Mouse (Mus musculus) intestine, embryonic 16.5 days (tissue): ENCODE measurements at regions not wholly inside any gene's neighbourhood (a gene's known extent, or its start where the extent isn't known, plus 50 kb on each side); places are given as distances from the start of the nearest gene placed in this dataset.

Experiments
- ATAC-seq: fragments of 200-750 bp; cut with Nextera tagmentation; 2 replicates; pipeline ENCODE4 v1.8.0; 2017; ENCODE audit warnings: moderate TSS enrichment, moderate library complexity
- H3K27ac ChIP-seq: fragments of 300-500 bp; sonication (generic); 2 replicates; pipeline ENCODE4 v1.5.1; 2014; ENCODE audit warnings: mild to moderate bottlenecking, low read length
- H3K27me3 ChIP-seq: fragments of 300-500 bp; sonication (generic); replicated peaks from 2 replicates; pipeline ENCODE4 v1.6.1; 2014; ENCODE audit warnings: low read length, control low read depth, mixed read lengths; ENCODE audit not compliant: control insufficient read depth, insufficient read depth
- H3K36me3 ChIP-seq: fragments of 300-500 bp; sonication (generic); 2 replicates; pipeline ENCODE4 v1.6.1; 2014; ENCODE audit warnings: low read length, control low read depth; ENCODE audit not compliant: control insufficient read depth, insufficient read depth
- H3K4me1 ChIP-seq: fragments of 300-500 bp; sonication (generic); 2 replicates; pipeline ENCODE4 v1.6.1; 2014; ENCODE audit warnings: low read length, control low read depth, mixed read lengths; ENCODE audit not compliant: control insufficient read depth, insufficient read depth
- H3K4me2 ChIP-seq: fragments of 300-500 bp; sonication (generic); 2 replicates; pipeline ENCODE4 v1.6.1; 2014; ENCODE audit warnings: low read depth, low read length, control low read depth
- H3K4me3 ChIP-seq: fragments of 300-500 bp; sonication (generic); 2 replicates; pipeline ENCODE4 v1.5.1; 2014; ENCODE audit warnings: mild to moderate bottlenecking, low read length
- H3K9ac ChIP-seq: fragments of 300-500 bp; sonication (generic); 2 replicates; pipeline ENCODE4 v1.6.1; 2014; ENCODE audit warnings: low read depth, low read length
- H3K9me3 ChIP-seq: fragments of 300-500 bp; sonication (generic); 2 replicates; pipeline ENCODE4 v1.6.1; 2016; ENCODE audit warnings: low read length, control low read depth; ENCODE audit not compliant: control insufficient read depth
- WGBS: fragments of 180-500 bp; shearing (Covaris S2); extraction: QIAGEN DNeasy Blood & Tissue Kit; methylation state at CpG from one replicate; pipeline ENCODE4 v1.1.7; 2014; 5-methylcytosine and 5-hydroxymethylcytosine counted together

- no peaks in the 10 kb centered on the region for H3K9me3 ChIP-seq
- no peaks in the 10 kb centered on the region for H3K27me3 ChIP-seq
- WGBS, result 38% methylated on average over 5 of the region's 5 CpGs
- H3K4me2 ChIP-seq, result no peak overlapping the region
- H3K27ac ChIP-seq, result no peak overlapping the region
- H3K36me3 ChIP-seq, result no peaks in the 10 kb centered on the region
- no peak overlapping the region for H3K4me3 ChIP-seq
- no peak for ATAC-seq
- H3K9ac ChIP-seq, result no peak overlapping the region
- no peaks in the 10 kb centered on the region for H3K4me1 ChIP-seq
Measured at GRCm38 (mm10) chr13:102153785-102154608, 386.0 kb upstream of the Pik3r1 start.

- 52% methylated on average over 2 of the region's 2 CpGs for WGBS
- Histone ChIP-seq H3K27ac (no peak overlapping the region), H3K4me3 (no peak overlapping the region), H3K9me3 (no peaks in the 10 kb centered on the region), H3K27me3 (no peaks in the 10 kb centered on the region), H3K9ac (no peak overlapping the region), H3K4me1 (no peaks in the 10 kb centered on the region), H3K4me2 (no peak overlapping the region), H3K36me3 (no peaks in the 10 kb centered on the region)
- no peak for ATAC-seq
Measured at GRCm38 (mm10) chr13:102154609-102154899, 386.5 kb upstream of the Pik3r1 start.

- Histone ChIP-seq H3K9ac (no peak overlapping the region), H3K4me1 (no peaks in the 10 kb centered on the region)
- WGBS, result 72% methylated on average over 6 of the region's 6 CpGs
Measured at GRCm38 (mm10) chr13:102157369-102158130, 389.5 kb upstream of the Pik3r1 start.

GRCm38 (mm10) chr13:102173382-102174234 is 405.6 kb upstream of the Pik3r1 start:
- H3K36me3 ChIP-seq, result no peaks in the 10 kb centered on the region
- H3K27me3 ChIP-seq, result no peaks in the 10 kb centered on the region
- no peak overlapping the region for H3K4me2 ChIP-seq
- no peak overlapping the region for H3K9ac ChIP-seq
- H3K27ac ChIP-seq, result no peak overlapping the region
- H3K4me3 ChIP-seq, result no peak overlapping the region
- ATAC-seq, result no peak
- 82% methylated on average over 9 of the region's 9 CpGs for WGBS
- H3K9me3 ChIP-seq, result no peaks in the 10 kb centered on the region
- no peaks in the 10 kb centered on the region for H3K4me1 ChIP-seq

More at GRCm38 (mm10) chr13:102157369-102158130, 389.5 kb upstream of the Pik3r1 start:
- Histone ChIP-seq H3K36me3 (no peaks in the 10 kb centered on the region), H3K27me3 (no peaks in the 10 kb centered on the region), H3K4me3 (no peak overlapping the region), H3K27ac (no peak overlapping the region), H3K9me3 (no peaks in the 10 kb centered on the region), H3K4me2 (no peak overlapping the region)
- ATAC-seq, result no peak

- no peak for ATAC-seq
- WGBS, result 87% methylated on average over 3 of the region's 3 CpGs
Measured at GRCm38 (mm10) chr13:102174431-102174830, 406.4 kb upstream of the Pik3r1 start.

GRCm38 (mm10) chr13:102174896-102175295 is 406.9 kb upstream of the Pik3r1 start:
- 87% methylated on average over 2 of the region's 2 CpGs for WGBS
- Histone ChIP-seq H3K36me3 (no peaks in the 10 kb centered on the region), H3K4me1 (no peaks in the 10 kb centered on the region), H3K4me2 (no peak overlapping the region), H3K9me3 (no peaks in the 10 kb centered on the region), H3K27me3 (no peaks in the 10 kb centered on the region), H3K27ac (no peak overlapping the region), H3K4me3 (no peak overlapping the region), H3K9ac (no peak overlapping the region)
- ATAC-seq, result no peak

More at GRCm38 (mm10) chr13:102174431-102174830, 406.4 kb upstream of the Pik3r1 start:
- Histone ChIP-seq H3K27ac (no peak overlapping the region), H3K4me1 (no peaks in the 10 kb centered on the region), H3K36me3 (no peaks in the 10 kb centered on the region), H3K9me3 (no peaks in the 10 kb centered on the region), H3K4me2 (no peak overlapping the region), H3K4me3 (no peak overlapping the region), H3K27me3 (no peaks in the 10 kb centered on the region), H3K9ac (no peak overlapping the region)

GRCm38 (mm10) chr13:102175406-102175805 is 407.4 kb upstream of the Pik3r1 start:
- H3K4me2 ChIP-seq, result no peak overlapping the region
- H3K36me3 ChIP-seq, result no peaks in the 10 kb centered on the region
- H3K9me3 ChIP-seq, result no peaks in the 10 kb centered on the region
- 97% methylated on average over 1 of the region's 1 CpGs for WGBS
- no peak for ATAC-seq
- H3K4me1 ChIP-seq, result no peaks in the 10 kb centered on the region
- H3K27me3 ChIP-seq, result no peaks in the 10 kb centered on the region
- no peak overlapping the region for H3K9ac ChIP-seq
- H3K27ac ChIP-seq, result no peak overlapping the region
- H3K4me3 ChIP-seq, result no peak overlapping the region

- Histone ChIP-seq H3K4me2 (no peak overlapping the region), H3K36me3 (no peaks in the 10 kb centered on the region), H3K4me3 (no peak overlapping the region), H3K27me3 (no peaks in the 10 kb centered on the region), H3K27ac (no peak overlapping the region), H3K9ac (no peak overlapping the region), H3K4me1 (no peaks in the 10 kb centered on the region), H3K9me3 (no peaks in the 10 kb centered on the region)
- WGBS, result 65% methylated on average over 2 of the region's 2 CpGs
- no peak for ATAC-seq
Measured at GRCm38 (mm10) chr13:102176456-102176855, 408.4 kb upstream of the Pik3r1 start.

- Histone ChIP-seq H3K9ac (no peak overlapping the region), H3K4me3 (no peak overlapping the region), H3K4me1 (no peaks in the 10 kb centered on the region), H3K4me2 (no peak overlapping the region), H3K27me3 (no peaks in the 10 kb centered on the region), H3K9me3 (no peaks in the 10 kb centered on the region), H3K27ac (no peak overlapping the region), H3K36me3 (no peaks in the 10 kb centered on the region)
- no peak for ATAC-seq
Measured at GRCm38 (mm10) chr13:102194716-102195115, 426.7 kb upstream of the Pik3r1 start.
